Mouse (Mus musculus) spleen, postnatal 10 days (tissue): ENCODE measurements around the gene Cyp2d11.
A peak's percentile ranks its signal among the peaks of the same experiment; 100 is the strongest.
"Not testable (repeated sequence)": the region's sequence is repeated elsewhere in the genome, so short reads cannot be mapped to it uniquely, and the experiment has no call there.

ENCODE experiments used
- DNase-seq, 2 experiments: peaks; one replicate each; pipeline ENCODE4 v3.0.0; 2021 to 2022; ENCODE audit warnings: low spot score in 2 of 2

Gene Cyp2d11

DNA sequence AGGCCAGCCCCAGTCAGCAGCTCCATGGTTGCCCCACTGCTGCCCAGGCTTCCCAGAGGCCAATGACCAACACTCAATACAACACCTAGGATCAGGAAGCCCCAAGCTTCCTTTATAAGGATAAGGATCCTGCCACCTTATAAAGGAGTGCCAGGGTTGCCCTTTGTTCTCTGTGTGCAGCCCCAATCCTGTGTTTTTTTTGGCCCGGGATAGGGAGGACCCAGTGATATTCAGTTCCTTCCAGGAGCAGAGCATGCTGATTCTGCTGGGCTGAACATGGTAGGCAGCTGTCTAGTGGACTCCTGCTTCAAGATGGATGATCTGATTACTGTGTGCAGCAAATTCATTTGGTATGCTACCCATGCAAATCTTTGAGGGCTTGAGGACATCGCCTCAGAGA lies at the start of gene Cyp2d11:
Gene Cyp2d11 (minus strand): TSS at position 101 of the 400 bp plus-strand sequence.
- not testable (repeated sequence) for DNase-seq

DNA sequence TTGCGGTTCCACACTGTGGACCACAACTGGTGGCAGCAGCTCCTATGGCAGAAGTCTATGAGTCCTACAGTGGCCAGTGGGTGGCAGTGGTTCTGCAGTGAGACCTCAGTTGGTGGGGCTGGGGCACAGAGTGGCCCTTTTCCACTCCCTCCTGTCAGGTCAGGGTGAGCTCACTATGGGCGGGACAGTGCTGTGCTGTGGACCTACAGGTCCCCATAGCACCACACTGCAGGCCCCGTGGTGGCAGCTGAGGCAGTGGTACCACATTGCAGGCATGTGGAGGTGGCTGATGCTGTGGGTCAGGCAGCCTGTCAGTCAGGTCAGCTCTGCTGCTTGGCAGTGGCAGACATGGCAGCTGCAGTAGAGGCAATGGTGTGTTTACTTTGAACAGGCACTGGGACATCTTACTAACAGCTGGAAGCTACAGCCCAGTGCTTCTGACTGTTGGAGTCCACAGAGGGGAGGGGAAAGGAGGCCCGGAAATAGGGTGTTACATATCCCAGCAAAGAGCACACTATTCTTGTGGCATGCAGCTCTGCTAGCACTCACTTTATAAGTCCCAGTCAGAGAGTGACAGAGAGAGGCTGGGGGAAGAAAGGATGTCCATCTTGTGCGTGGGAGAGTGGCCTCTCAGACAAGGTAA lies 44.3 kb upstream of the Cyp2d11 start:
- DNase-seq = no peak

DNA sequence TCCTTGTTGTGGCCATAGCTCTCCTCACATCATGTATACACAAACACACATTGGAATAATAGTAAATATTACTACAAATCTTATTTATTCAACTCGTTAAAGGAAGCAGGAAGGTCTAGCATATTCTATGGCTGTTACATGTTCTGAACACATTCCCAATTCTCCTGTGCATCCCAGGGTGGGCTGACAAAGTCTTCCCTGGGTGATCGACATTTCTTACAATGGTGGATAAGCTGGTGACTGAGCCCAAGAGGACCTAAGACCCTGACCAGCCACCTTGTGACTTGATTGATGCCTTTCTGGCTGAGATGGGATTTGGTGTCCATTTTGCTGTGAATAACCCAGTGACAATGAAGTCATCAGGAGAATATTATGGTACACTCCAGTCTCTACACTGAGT lies 41.8 kb upstream of the Cyp2d11 start:
- no peak for DNase-seq

DNA sequence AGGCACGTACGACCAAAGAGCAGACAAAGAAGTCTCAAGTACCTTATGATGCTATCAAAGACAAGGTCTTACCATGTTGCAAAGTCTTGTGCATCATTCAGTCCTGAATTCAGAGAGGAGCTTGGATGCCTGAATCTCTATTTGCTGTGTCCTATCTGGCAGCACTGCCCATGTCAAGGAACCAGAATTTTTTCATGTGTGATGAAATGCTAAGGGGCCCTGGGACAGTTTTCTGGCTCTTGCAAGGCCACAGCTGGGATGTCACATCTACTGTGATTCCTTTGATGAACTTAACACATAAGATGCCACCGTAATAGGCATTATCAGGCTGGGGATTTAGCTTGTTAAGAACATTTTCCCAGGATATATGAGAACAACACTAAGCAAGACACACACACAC lies 41.2 kb upstream of the Cyp2d11 start:
- no peak for DNase-seq

DNA sequence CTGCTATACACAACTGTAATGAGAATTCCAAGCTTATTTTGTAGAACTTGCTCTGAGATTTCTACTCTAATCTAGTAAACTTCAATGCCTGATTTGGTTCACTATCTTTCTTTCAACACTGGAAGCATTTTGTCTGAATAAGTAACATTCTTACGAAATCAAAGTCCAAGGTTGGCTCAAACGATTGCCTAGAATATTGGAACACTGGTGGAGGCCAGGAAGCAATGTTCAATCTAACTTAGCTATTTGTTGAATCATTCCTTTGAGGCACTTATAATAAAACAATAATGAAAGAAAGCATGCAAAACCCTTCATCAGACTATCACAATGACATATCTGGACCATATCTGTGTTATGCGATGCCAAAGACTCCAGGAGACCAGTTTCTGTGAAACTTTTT lies 40.7 kb upstream of the Cyp2d11 start:
- DNase-seq = no peak

DNA sequence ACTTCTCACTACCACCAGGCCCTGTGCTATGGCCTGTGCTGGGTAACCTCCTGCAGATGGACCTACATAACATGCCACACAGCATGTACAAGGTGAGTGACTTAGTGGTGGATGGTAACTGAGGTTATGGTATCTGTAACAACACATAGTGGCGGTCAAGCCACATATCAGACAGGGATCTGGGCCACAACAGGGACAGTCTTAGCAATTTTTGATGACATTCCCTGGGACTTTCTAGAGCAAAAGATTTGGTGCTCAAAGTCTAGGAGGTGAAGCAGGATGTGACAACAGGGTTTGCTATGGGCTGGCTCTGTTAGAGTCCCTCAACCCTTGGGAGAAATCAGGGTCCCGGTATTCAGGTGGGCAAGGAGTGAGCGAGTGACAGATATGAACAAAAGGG lies 39.8 kb upstream of the Cyp2d11 start:
- DNase-seq = no peak

DNA sequence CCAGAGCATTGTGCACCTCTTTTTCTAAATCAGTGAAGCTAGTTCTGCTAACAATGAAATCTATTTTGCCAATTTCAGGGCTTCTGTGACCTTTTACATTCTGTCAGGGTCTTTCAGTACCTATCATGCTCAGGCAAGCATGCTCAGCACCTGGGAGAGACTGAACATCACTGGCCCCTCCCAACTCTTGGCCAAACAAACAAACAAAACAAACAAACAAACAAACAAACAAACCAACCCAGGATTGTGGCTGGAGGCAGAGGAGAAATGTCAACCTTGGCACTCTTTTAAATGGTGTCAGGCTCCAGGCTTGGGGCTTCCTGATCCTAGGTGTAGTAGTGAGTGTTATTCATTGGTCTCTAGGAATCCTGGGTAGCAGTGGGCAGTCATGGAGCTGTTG lies 39.3 kb upstream of the Cyp2d11 start, which contains the start of gene Cyp2d9:
Gene Cyp2d9 (plus strand): TSS at position 301 of the 400 bp plus-strand sequence.
- DNase-seq = no peak

DNA sequence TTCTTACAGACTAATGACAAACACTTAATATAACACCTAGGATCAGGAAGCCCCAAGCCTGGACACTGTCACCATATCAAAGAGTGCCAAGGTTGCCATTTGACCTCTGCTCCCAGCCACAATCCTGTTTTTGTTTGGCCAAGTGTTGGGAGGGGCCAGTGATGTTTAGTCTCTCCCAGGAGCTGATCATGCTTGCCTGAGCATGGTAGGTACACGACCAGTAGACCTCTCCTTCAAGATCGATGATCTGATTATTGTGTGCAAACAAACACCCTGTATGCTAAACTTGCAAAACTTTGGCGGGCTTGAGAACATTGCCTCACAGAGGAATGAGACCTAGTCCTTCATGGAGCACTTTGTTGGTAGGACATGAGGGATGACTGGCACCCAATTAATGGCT lies 29.6 kb upstream of the Cyp2d11 start:
- no peak for DNase-seq

DNA sequence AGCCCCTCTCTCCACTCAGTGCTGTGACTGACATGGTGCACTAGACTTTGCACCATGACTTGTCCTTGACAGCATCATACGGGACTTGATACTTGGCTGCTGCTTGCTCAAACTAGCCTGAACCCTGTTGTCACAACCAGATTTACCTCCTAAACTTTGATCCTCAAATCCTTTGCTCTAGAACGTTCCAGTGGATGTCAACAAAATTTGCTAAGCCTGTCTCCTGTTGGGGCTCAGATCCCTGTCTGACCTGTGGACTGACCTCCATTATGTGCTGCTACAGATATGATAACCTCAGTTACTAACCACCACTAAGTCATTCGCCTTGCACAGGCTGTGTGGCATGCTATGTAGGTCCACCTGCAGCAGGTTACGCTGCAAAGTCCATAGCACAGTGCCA lies 29.1 kb upstream of the Cyp2d11 start:
- no peak for DNase-seq

DNA sequence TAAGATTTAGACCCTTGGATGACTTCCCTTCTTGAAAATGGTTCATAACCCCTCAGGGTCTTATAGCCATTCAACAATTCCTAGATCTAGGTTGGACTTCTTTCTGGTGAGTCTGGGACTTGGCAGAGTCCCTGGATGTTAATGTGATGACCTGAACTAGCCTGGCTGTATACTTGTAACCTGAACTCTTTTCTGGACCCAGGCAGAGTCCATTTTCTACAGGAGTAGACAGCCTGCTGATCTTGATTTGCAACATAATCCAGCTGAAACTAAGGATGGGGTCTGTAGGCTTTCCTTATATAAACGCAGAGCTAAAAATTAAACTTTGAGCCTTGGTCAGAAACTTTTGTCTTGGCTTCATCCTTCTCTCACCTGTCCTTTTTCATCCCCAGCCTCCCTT lies 24.8 kb upstream of the Cyp2d11 start:
- DNase-seq = no peak

DNA sequence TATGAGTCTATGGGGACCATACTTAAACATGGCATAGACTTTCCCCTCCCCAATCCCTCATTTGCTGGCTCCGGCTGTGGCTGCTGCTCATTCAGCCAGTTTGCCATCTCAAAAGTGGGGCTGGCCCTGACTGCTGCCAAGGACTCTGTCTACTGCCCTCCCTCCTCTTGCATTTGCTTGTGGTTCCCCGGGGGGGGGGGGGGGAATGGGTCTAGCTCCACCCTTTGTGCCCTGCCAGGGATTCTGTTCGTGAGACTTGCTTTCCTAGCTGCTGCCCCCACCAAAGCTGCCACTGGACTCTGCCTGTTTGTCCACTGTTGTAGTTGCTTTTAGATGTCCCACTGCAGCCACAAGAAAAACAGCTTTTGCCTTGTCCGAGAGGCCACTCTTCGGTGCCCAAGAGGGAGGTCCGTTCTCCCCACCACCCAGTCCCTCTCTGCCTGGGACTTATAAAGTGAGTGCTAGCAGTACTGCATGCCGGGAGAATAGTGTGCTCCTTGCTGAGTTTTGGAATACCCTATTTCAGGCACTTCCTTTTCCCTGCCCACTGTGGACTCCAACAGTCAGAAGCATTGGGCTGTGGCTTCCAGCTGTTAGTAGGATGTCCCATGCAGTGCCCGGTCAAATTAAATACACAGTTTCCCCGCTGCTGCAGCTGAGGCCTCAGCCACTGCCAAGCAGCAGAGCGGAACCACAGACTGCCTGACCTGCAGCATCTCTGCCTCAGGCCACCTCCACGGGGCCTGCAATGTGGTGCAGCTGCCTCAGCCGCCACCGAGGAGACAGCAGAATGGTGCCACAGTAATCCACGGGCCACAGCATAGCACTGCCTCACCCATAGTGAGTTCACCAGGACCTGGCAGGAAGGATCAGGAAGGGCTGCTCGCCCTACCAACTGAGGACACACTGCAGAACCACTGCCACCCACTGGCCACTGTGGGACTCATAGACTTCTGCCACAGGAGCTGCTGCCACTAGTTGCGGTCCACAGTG lies 23.3 kb upstream of the Cyp2d11 start:
- DNase-seq = peak; percentile 36 to 74

DNA sequence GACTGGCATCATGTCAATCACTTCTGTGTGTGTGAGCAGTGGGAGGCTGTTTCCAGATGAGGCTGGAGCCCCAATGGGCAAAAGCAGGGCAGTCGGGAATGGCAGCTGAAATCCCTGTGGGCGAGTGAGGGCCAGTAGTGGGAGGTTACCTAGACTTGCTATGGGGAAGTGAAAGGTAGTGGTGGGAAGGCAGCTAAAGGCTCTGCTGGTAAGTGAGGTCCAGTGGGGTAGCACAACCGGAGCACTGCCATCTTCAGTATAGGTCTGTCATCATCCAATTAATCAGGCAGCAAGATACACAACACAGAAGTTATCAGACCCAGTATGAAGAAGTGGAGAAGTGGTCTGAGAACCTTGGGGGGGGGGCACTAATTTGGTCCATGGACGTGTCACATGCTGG lies 13.7 kb upstream of the Cyp2d11 start:
- no peak for DNase-seq

DNA sequence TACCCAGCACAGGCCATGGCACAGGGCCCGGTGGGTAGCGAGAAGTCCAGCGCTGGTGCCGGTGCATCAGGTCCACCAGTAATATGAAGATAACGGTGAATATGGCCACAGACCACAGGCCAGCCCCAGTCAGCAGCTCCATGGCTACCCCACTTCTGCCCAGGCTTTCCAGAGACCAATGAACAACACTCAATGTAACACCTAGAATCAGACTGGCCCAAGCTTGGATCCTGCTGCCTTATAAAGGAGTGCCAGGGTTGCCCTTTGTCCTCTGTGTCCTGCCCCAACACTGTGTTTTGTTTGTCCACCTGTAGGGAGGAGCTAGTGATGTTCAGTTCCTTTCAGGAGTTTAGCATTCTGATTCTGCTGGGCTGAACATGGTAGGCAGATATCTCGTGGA lies 13.2 kb upstream of the Cyp2d11 start, which contains the start of gene Cyp2d10:
Gene Cyp2d10 (minus strand): TSS at position 215 of the 400 bp plus-strand sequence.
- no peak for DNase-seq

DNA sequence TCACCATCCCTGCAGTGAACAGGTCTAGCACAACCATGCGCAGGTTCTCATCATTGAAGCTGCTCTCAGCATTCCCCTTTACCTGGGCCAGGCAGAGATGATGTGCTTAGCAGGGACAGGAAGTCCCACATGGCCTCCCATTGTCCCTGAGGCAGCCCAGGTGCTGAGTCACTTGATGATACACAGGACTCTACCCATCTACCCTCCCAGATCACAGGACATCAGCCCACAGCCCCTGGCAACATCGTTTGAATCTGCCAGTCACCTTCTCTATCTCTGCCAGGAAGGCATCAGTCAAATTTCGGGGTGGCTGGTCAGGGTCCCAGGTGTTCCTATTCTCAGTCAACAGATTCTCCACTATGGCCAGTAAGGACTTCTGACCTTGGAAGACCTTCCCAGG lies 10.3 kb upstream of the Cyp2d11 start:
- no peak for DNase-seq

DNA sequence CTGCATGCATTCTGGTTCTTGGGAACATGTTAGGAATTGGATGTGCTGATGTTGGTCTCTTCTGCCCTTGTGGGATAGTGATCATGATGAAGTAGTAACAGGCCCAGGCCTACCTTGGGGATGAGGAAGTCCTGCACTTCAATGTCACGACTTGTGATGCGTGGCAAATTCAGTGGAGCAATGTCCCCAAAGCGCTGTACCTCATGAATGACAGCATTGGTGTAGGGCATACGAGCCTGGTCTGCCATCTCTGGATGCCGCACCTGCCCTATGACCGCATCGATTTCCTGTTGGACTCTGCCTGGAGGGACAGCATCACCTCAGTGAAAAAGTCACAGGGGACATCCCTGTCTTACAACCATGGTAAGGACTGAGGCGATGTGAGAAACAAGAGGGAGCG lies 9.8 kb upstream of the Cyp2d11 start:
- no peak for DNase-seq

DNA sequence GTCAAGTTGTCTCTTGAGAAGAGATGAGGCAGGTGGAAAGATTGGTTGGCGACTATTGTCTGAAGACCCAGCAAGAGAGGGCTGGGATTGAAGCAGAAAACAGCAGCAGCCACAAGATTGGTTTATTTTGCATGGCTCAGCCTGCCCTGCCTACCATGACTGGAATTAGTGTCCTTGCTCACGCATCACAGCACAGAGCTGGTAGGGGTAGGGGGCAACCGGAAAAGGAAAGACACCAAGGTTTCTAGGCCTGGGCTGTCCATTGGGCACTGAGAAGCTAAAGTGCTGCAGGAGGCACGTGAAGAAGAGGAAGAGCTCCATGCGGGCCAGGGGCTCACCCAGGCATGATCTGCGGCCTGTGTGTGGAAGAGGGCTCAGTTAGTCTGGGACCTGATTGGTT lies 8.9 kb upstream of the Cyp2d11 start:
- no peak for DNase-seq

DNA sequence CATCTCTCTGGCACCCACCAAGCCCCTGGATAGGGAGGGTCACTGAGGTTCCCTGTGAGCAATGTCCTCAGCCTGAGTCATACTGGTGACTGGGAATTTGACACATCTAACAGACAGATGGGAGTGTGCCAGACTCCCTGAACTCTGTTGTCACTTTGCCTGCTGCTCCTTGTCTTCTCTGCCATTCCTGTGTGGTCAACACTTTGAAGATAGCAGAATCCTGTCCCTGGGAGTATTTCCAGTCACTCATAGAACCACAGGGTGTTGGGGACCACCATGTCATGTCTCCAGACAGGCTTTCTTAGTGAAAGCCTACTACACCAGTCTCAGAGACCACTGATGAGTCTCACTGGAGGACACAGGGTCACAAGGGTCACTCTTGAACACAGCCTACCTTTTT lies 8.3 kb upstream of the Cyp2d11 start:
- no peak for DNase-seq

DNA sequence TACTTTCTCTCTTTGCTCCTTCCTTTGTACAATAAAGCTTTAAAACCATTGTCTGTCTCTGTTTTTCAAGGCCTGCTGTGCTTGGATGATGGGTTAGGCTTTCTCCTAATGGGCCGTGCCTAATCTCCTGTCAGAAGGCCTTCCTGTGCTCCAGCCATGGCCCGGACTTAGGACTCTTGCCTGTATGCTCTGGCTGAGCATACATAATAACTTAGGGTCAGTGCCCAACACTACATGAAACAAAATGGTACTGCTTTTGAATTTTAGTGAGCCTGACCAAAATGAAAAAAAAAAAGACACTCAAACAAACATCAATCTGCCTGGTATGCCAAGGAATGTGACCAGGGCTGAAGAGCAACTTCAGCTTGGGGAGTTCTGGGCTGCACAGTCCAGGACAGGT lies 7.7 kb upstream of the Cyp2d11 start:
- no peak for DNase-seq

DNA sequence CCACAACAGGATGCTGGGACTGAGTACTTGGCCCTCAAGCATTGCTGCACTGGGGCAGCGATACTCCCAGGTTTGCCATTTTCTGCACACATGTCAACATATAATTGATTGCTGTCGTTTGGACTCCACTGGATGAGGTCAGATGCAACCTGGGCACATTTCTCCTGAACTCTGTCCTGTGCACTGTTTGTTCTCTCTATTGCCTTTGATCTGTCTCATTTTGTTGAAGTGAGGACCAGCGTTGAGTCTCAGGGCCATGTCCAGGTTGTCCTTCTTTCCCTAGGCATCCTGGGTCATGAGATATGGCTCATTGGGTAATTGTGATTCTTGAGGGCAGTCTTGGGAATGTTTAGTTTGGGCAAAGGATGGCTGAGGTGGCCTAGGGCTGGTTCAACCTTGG lies 2.1 kb upstream of the Cyp2d11 start:
- not testable (repeated sequence) for DNase-seq

DNA sequence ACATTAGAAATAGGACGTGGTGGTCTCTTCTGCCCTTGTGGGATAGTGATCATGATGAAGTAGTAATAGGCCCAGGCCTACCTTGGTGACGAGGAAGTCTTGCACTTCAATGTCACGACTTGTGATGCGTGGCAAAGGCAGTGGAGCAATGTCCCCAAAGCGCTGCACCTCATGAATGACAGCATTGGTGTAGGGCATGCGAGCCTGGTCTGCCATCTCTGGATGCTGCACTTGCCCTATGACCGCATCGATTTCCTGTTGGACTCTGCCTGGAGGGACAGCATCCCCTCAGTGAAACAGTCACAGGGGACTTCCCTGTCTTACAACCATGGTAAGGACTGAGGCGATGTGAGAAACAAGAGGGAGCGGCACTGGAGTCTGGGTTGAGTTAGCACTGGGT lies 3.9 kb downstream of the Cyp2d11 start:
- DNase-seq = not testable (repeated sequence)

DNA sequence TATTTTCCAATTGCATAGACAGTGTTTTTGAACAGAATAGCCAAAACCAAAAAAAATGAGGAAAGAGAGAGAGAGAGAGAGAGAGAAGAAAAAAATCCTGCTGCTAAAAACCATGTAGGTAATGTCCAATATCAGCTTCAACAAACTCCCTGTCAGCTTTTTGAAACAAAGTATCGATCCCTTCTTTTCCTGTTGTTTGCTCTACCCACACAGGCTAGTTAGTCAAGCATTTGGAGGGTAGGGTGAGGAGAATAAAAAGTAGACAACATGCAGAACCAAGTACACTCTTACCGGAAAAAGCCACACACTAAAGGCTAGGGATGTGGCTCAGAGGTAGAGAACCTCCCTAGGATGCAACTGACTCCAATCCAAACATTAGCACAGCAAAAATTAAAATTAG lies 8.1 kb downstream of the Cyp2d11 start:
- DNase-seq = no peak

DNA sequence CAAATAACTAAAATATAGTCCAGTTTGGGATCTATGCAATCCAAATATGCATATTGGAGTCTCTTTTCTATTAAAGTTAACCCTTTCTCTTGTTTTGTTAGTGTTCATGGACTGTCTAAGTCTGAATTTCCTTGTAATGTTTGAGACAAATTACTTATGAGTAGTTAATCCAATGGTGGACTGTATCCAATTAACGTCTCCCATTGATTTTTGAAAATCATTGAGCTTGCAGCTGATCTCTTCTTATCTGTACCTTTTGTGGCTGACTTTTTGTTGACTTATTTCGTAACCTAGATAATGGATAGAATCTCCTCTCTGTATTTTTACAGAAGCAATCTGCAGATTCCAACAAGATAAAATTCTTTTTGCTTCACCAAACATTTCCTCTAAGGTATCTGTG lies 11.4 kb downstream of the Cyp2d11 start:
- DNase-seq = no peak

DNA sequence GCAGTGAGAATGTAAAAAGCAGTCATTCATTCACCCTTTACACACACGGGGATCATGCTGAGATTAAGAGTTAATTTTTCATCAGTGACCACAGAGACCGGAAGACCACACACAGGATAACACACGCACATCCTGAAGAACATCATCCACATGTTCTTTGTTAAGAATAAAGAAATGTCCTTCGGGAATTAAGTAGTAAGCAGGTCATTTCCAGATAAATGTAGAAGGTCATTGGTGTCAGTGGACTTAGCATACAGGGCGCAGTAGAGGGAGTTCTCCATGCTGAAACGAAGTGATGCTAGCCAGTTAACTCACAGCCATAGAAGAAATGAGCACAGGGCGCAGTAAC lies 13.1 kb downstream of the Cyp2d11 start:
- DNase-seq = no peak
